Mouse (Mus musculus) liver, adult (tissue): ENCODE measurements around the gene She.

Experiments used
- GATA4 ChIP-seq: IDR thresholded peaks from 2 replicates; pipeline ENCODE4 v1.6.1; 2014; ENCODE audit warnings: mild to moderate bottlenecking, low read length; ENCODE audit not compliant: insufficient replicate concordance

The She gene

GRCm38 (mm10) chr3:89830815-89831591, at the start of gene She:
TSS of gene She (plus strand) at chr3:89831370.
- peak; percentile 39; the same call in 1 of the 2 replicates for TF ChIP-seq GATA4

GRCm38 (mm10) chr3:89781640-89782039, 49.5 kb upstream of the She start:
- TF ChIP-seq GATA4, result no peak

- no peak for TF ChIP-seq GATA4
Observed at GRCm38 (mm10) chr3:89784991-89785753, 46.0 kb upstream of the She start.

GRCm38 (mm10) chr3:89786275-89786674, 44.9 kb upstream of the She start:
- TF ChIP-seq GATA4, result no peak

GRCm38 (mm10) chr3:89788680-89789352, 42.4 kb upstream of the She start:
- no peak for TF ChIP-seq GATA4

GRCm38 (mm10) chr3:89794616-89795015, 36.6 kb upstream of the She start:
- no peak for TF ChIP-seq GATA4

- no peak for TF ChIP-seq GATA4
Observed at GRCm38 (mm10) chr3:89795746-89796145, 35.4 kb upstream of the She start.

GRCm38 (mm10) chr3:89796358-89796757, 34.8 kb upstream of the She start:
- TF ChIP-seq GATA4, result no peak

GRCm38 (mm10) chr3:89798518-89798917, 32.7 kb upstream of the She start:
- TF ChIP-seq GATA4, result no peak

GRCm38 (mm10) chr3:89799476-89799875, 31.7 kb upstream of the She start:
- TF ChIP-seq GATA4, result no peak

GRCm38 (mm10) chr3:89800774-89801506, 30.2 kb upstream of the She start:
- no peak for TF ChIP-seq GATA4

GRCm38 (mm10) chr3:89801507-89801847, 29.7 kb upstream of the She start:
- no peak for TF ChIP-seq GATA4

GRCm38 (mm10) chr3:89802876-89803275, 28.3 kb upstream of the She start:
- no peak for TF ChIP-seq GATA4

GRCm38 (mm10) chr3:89805179-89805578, 26.0 kb upstream of the She start:
- no peak for TF ChIP-seq GATA4

- no peak for TF ChIP-seq GATA4
Observed at GRCm38 (mm10) chr3:89806751-89807150, 24.4 kb upstream of the She start.
